Mouse (Mus musculus) midbrain, embryonic 11.5 days (tissue): ENCODE results near the gene Mia. TPM values are rescaled to one million over a fixed set of nuclear protein-coding genes. Genes with fewer than 3 reads are reported as not detected.
A peak's percentile ranks its signal among the peaks of the same experiment; 100 is the strongest.

Experiments used
- ATAC-seq: fragments of 200-750 bp; cut with Nextera tagmentation; 2 replicates; pipeline ENCODE4 v1.8.0; 2017; ENCODE audit warnings: moderate TSS enrichment, moderate library complexity; ENCODE audit not compliant: low FRiP score
- DNase-seq: peaks from one replicate; pipeline ENCODE4 v3.0.0; 2015; ENCODE audit warnings: low spot score; ENCODE audit errors: missing footprints
- H3K27ac ChIP-seq: fragments of 300-500 bp; sonication (generic); 2 replicates; pipeline ENCODE4 v1.5.1; 2014; ENCODE audit warnings: low read depth, low read length
- H3K27me3 ChIP-seq: fragments of 300-500 bp; sonication (generic); 2 replicates; pipeline ENCODE4 v1.6.1; 2014; ENCODE audit warnings: mild to moderate bottlenecking, low read length, moderate library complexity, mixed read lengths; ENCODE audit not compliant: control insufficient read depth, insufficient read depth
- H3K36me3 ChIP-seq: fragments of 300-500 bp; sonication (generic); 2 replicates; pipeline ENCODE4 v1.6.1; 2014; ENCODE audit warnings: mild to moderate bottlenecking, low read length, moderate library complexity, mixed read lengths; ENCODE audit not compliant: control insufficient read depth, insufficient read depth
- H3K4me1 ChIP-seq: fragments of 300-500 bp; sonication (generic); 2 replicates; pipeline ENCODE4 v1.6.1; 2014; ENCODE audit warnings: low read length; ENCODE audit not compliant: control insufficient read depth, insufficient read depth
- H3K4me2 ChIP-seq: fragments of 300-500 bp; sonication (generic); 2 replicates; pipeline ENCODE4 v1.6.1; 2014; ENCODE audit warnings: mild to moderate bottlenecking, moderate library complexity
- H3K4me3 ChIP-seq: fragments of 300-500 bp; sonication (generic); 2 replicates; pipeline ENCODE4 v1.5.1; 2014; ENCODE audit warnings: low read depth, low read length
- H3K9ac ChIP-seq: fragments of 300-500 bp; sonication (generic); 2 replicates; pipeline ENCODE4 v1.6.1; 2014; ENCODE audit warnings: low read length
- H3K9me3 ChIP-seq: fragments of 300-500 bp; sonication (generic); 2 replicates; pipeline ENCODE4 v1.6.1; 2016; ENCODE audit warnings: low read length; ENCODE audit not compliant: control insufficient read depth
- WGBS: fragments of 180-500 bp; shearing (Covaris S2); extraction: QIAGEN DNeasy Blood & Tissue Kit; methylation state at CpG from one replicate; pipeline ENCODE4 v1.1.7; 2014; 5-methylcytosine and 5-hydroxymethylcytosine counted together
- polyA plus RNA-seq: library from polyadenylated mRNA; unstranded; fragments of >200 nt; fragmentation: Nextera tagmentation; extraction: Ambion mirVana; gene quantifications from 2 replicates; pipeline ENCODE4 v1.2.1, GENCODE M21; 2014

Mia gene
- polyA plus RNA-seq, 1 experiment from 2014 or later, result 0.93 TPM

- Histone ChIP-seq H3K27ac (peak overlapping the region; percentile 97), H3K9ac (peak overlapping the region; percentile 86), H3K9me3 (no peaks in the 10 kb centered on the region), H3K27me3 (no peaks in the 10 kb centered on the region), H3K4me2 (peak overlapping the region; percentile 79), H3K36me3 (peaks cover 5% of the 10 kb centered on the region; the same call in 1 of the 2 replicates), H3K4me1 (peaks cover 38% of the 10 kb centered on the region), H3K4me3 (peak overlapping the region; percentile 78)
- WGBS, result 1% methylated on average over 24 of the region's 43 CpGs
- DNase-seq (peak; percentile 98), ATAC-seq (peak; percentile 85)
These were observed 14.7 kb downstream of the Mia start for GRCm38 (mm10) chr7:27166229-27166613.

- no peak for ATAC-seq
These were observed 15.3 kb downstream of the Mia start for GRCm38 (mm10) chr7:27165696-27166095.

GRCm38 (mm10) chr7:27165007-27165655 is 15.8 kb downstream of the Mia start:
- no peak for ATAC-seq
- Histone ChIP-seq H3K4me2 (peak overlapping the region; percentile 79), H3K9me3 (no peaks in the 10 kb centered on the region), H3K4me3 (peak overlapping the region; percentile 78), H3K27me3 (no peaks in the 10 kb centered on the region), H3K27ac (no peak overlapping the region), H3K9ac (peak overlapping the region; percentile 86), H3K4me1 (peaks cover 38% of the 10 kb centered on the region), H3K36me3 (peaks cover 5% of the 10 kb centered on the region; the same call in 1 of the 2 replicates)
- peak; percentile 79 for DNase-seq
- WGBS, result 85% methylated on average over 22 of the region's 23 CpGs

More at GRCm38 (mm10) chr7:27165696-27166095, 15.3 kb downstream of the Mia start:
- Histone ChIP-seq H3K27me3 (no peaks in the 10 kb centered on the region), H3K9ac (peak overlapping the region; percentile 86), H3K27ac (peak overlapping the region; percentile 97), H3K4me2 (peak overlapping the region; percentile 79), H3K36me3 (peaks cover 5% of the 10 kb centered on the region; the same call in 1 of the 2 replicates), H3K4me1 (peaks cover 38% of the 10 kb centered on the region), H3K9me3 (no peaks in the 10 kb centered on the region), H3K4me3 (peak overlapping the region; percentile 78)
- 5% methylated on average over 8 of the region's 8 CpGs for WGBS
- DNase-seq, result no peak

- Histone ChIP-seq H3K9ac (peak overlapping the region; percentile 86), H3K27me3 (no peaks in the 10 kb centered on the region), H3K4me2 (peak overlapping the region; percentile 79; the same call in 1 of the 2 replicates), H3K36me3 (peaks cover 8% of the 10 kb centered on the region), H3K27ac (no peak overlapping the region), H3K4me1 (peaks cover 38% of the 10 kb centered on the region), H3K9me3 (no peaks in the 10 kb centered on the region), H3K4me3 (peak overlapping the region; percentile 78)
- no peak for ATAC-seq
- DNase-seq, result peak; percentile 68
- 86% methylated on average over 33 of the region's 33 CpGs for WGBS
These were observed 16.6 kb downstream of the Mia start for GRCm38 (mm10) chr7:27164112-27164947.

- Histone ChIP-seq H3K4me2 (peak overlapping the region; percentile 6), H3K9me3 (no peaks in the 10 kb centered on the region), H3K9ac (peak overlapping the region; percentile 36; the same call in 1 of the 2 replicates), H3K36me3 (peaks cover 14% of the 10 kb centered on the region), H3K4me3 (no peak overlapping the region), H3K4me1 (peaks cover 38% of the 10 kb centered on the region), H3K27me3 (no peaks in the 10 kb centered on the region), H3K27ac (no peak overlapping the region)
- 90% methylated on average over 5 of the region's 5 CpGs for WGBS
- ATAC-seq (no peak), DNase-seq (no peak)
These were observed 17.5 kb downstream of the Mia start for GRCm38 (mm10) chr7:27163450-27163805.

- H3K4me1 ChIP-seq, result peaks cover 38% of the 10 kb centered on the region
- peak overlapping the region; percentile 16; the same call in 1 of the 2 replicates for H3K9ac ChIP-seq
- DNase-seq, result peak; percentile 33
- H3K9me3 ChIP-seq, result no peaks in the 10 kb centered on the region
- no peak overlapping the region for H3K4me2 ChIP-seq
- no peaks in the 10 kb centered on the region for H3K27me3 ChIP-seq
- H3K4me3 ChIP-seq, result peak overlapping the region; percentile 3; the same call in 1 of the 2 replicates
- 95% methylated on average over 5 of the region's 5 CpGs for WGBS
- peaks cover 17% of the 10 kb centered on the region for H3K36me3 ChIP-seq
- no peak overlapping the region for H3K27ac ChIP-seq
- no peak for ATAC-seq
These were observed 18.0 kb downstream of the Mia start for GRCm38 (mm10) chr7:27162780-27163449.

- 90% methylated on average over 4 of the region's 4 CpGs for WGBS
These were observed 19.2 kb downstream of the Mia start for GRCm38 (mm10) chr7:27161744-27162143.

GRCm38 (mm10) chr7:27160921-27161320 is 20.0 kb downstream of the Mia start:
- H3K9me3 ChIP-seq, result no peaks in the 10 kb centered on the region
- ATAC-seq (no peak), DNase-seq (no peak)
- 94% methylated on average over 3 of the region's 3 CpGs for WGBS
- no peaks in the 10 kb centered on the region for H3K27me3 ChIP-seq
- no peak overlapping the region for H3K27ac ChIP-seq
- H3K36me3 ChIP-seq, result peaks cover 17% of the 10 kb centered on the region
- no peak overlapping the region for H3K4me2 ChIP-seq
- H3K4me3 ChIP-seq, result no peak overlapping the region
- H3K9ac ChIP-seq, result no peak overlapping the region
- H3K4me1 ChIP-seq, result peaks cover 33% of the 10 kb centered on the region

More at GRCm38 (mm10) chr7:27161744-27162143, 19.2 kb downstream of the Mia start:
- Histone ChIP-seq H3K4me3 (no peak overlapping the region), H3K4me1 (peaks cover 33% of the 10 kb centered on the region), H3K27ac (no peak overlapping the region), H3K9me3 (no peaks in the 10 kb centered on the region), H3K36me3 (peaks cover 17% of the 10 kb centered on the region), H3K4me2 (no peak overlapping the region), H3K27me3 (no peaks in the 10 kb centered on the region), H3K9ac (peak overlapping the region; percentile 12; the same call in 1 of the 2 replicates)
- no peak for DNase-seq
- ATAC-seq, result no peak
